Mouse (Mus musculus) brown adipose tissue, adult 24 weeks (tissue): Measurements from ENCODE around the gene Sult2a3. TPM values are rescaled to one million over a fixed set of nuclear protein-coding genes. Genes with fewer than 3 reads are reported as not detected.
"Not testable (repeated sequence)": the region's sequence is repeated elsewhere in the genome, so short reads cannot be mapped to it uniquely, and the experiment has no call there.

Source experiments
- H3K27ac ChIP-seq: fragments of 200-500 bp; replicated peaks from 2 replicates; pipeline ENCODE4 v1.5.1; 2012; ENCODE audit warnings: low read depth, mild to moderate bottlenecking, low read length
- H3K4me1 ChIP-seq: fragments of 200-500 bp; 2 replicates; pipeline ENCODE4 v1.6.1; 2012; ENCODE audit warnings: low read length, mixed read lengths; ENCODE audit not compliant: control insufficient read depth, insufficient read depth, insufficient read length
- H3K4me3 ChIP-seq: fragments of 200-500 bp; 2 replicates; pipeline ENCODE4 v1.5.1; 2012; ENCODE audit warnings: low read depth, mild to moderate bottlenecking, low read length, moderate library complexity; ENCODE audit not compliant: insufficient read depth
- polyA plus RNA-seq: library from polyadenylated mRNA; stranded (reverse); fragments of >200 nt; gene quantifications from 2 replicates; pipeline ENCODE4 v1.2.4, GENCODE M21; 2012; ENCODE audit not compliant: missing spikeins, insufficient read depth, insufficient read length

Gene Sult2a3
- polyA plus RNA-seq = not detected in 2 replicates

GRCm38 (mm10) chr7:14122944-14123343 is at the start of gene Sult2a3:
Sult2a3 (minus strand) TSS chr7:14123044.
- Histone ChIP-seq H3K4me1 (no peaks in the 10 kb centered on the region), H3K4me3 (no peak within 1 kb of the TSS), H3K27ac (no peak within 1 kb of the TSS)

- Histone ChIP-seq H3K4me3 (no peak overlapping the region), H3K4me1 (no peaks in the 10 kb centered on the region), H3K27ac (no peak overlapping the region)
These were observed 2.4 kb downstream of the Sult2a3 start for GRCm38 (mm10) chr7:14120436-14120835.

GRCm38 (mm10) chr7:14119865-14120264 is 3.0 kb downstream of the Sult2a3 start:
- not testable (repeated sequence) for H3K4me3 ChIP-seq, H3K27ac ChIP-seq, H3K4me1 ChIP-seq

GRCm38 (mm10) chr7:14116761-14117160 is 6.1 kb downstream of the Sult2a3 start:
- Histone ChIP-seq H3K4me1 (no peaks in the 10 kb centered on the region), H3K4me3 (no peak overlapping the region), H3K27ac (no peak overlapping the region)

- not testable (repeated sequence) for H3K27ac ChIP-seq, H3K4me3 ChIP-seq, H3K4me1 ChIP-seq
These were observed 8.4 kb downstream of the Sult2a3 start for GRCm38 (mm10) chr7:14114471-14114870.

GRCm38 (mm10) chr7:14047821-14048220 is 75.0 kb downstream of the Sult2a3 start:
- H3K4me3 ChIP-seq, H3K27ac ChIP-seq, H3K4me1 ChIP-seq: not testable (repeated sequence)

- not testable (repeated sequence) for H3K4me3 ChIP-seq, H3K27ac ChIP-seq, H3K4me1 ChIP-seq
These were observed 92.0 kb downstream of the Sult2a3 start for GRCm38 (mm10) chr7:14030831-14031230.

Other genes with a start within 250 kb of the Sult2a3 start
- not detected in 2 replicates for gene Sult2a4, start 133.4 kb downstream of the Sult2a3 start, polyA plus RNA-seq
- gene Sult2a6, start 131.8 kb upstream of the Sult2a3 start, polyA plus RNA-seq = not detected in 2 replicates
- gene Obox8, start 210.5 kb upstream of the Sult2a3 start, polyA plus RNA-seq = not detected in 2 replicates